Mouse (Mus musculus) ZHBTc4 (cell line): ENCODE data around the gene Ssna1.
A peak's percentile ranks its signal among the peaks of the same experiment; 100 is the strongest.

Experiments
- DNase-seq: peaks from one replicate; pipeline ENCODE4 v3.0.0-alpha.2; 2011; ENCODE audit warnings: low read depth, low spot score

Gene Ssna1

GRCm38 (mm10) chr2:25271827-25272511, at the start of gene Ssna1, which contains the start of gene Anapc2:
Gene Ssna1 (minus strand): TSS chr2:25272438.
Gene Anapc2 (plus strand): TSS chr2:25272478.
- peak; percentile 99 for DNase-seq

GRCm38 (mm10) chr2:25320084-25320483, 47.8 kb upstream of the Ssna1 start:
- DNase-seq, result no peak

DNA sequence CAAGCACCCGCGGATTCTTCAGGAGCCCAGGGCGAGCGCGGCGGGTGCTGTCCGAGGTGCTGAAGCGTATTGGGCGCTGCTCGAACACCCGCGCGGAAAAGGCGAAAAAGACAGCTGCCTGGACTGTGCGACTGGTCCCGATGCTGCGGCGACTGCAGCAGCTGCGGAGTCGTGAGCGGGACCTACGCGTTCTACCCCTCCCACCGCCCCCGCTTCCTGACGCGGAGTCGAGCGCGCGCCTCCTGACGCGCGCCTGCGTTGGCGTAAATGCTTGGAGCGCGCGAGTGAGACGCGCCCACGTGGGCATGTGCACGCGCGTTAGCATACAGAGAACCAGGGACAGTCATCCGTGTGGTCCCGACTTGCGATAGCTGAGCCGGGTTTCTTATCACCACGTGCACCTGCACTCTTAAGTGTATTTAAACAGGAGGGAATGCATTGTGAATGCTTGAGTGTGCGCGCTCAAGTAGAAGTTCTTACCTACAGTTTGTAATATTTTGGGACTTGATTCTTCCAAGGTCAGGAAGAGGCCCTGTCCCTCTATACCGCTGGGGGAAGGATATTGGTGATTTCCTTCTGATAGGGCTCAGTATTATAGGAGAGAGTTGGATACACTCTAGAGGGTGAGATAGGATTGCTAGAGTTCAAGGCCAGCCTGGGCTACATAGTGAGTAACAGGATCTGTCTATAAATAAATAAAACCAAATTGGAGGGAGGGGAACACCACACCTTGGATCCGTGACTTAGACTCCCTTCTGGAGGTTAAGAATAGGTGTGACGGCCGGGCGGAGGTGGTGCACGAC, 46.9 kb upstream of the Ssna1 start, which contains the start of gene Grin1:
Gene Grin1 (minus strand): TSS at position 217 of the 803 bp plus-strand sequence.
- peak; percentile 92 for DNase-seq

- DNase-seq, result no peak
Measured at GRCm38 (mm10) chr2:25318119-25318966, 46.1 kb upstream of the Ssna1 start.

- DNase-seq, result peak; percentile 66
Measured at GRCm38 (mm10) chr2:25311491-25311891, 39.3 kb upstream of the Ssna1 start.

- peak; percentile 45 for DNase-seq
Measured at GRCm38 (mm10) chr2:25310969-25311368, 38.7 kb upstream of the Ssna1 start.

DNA sequence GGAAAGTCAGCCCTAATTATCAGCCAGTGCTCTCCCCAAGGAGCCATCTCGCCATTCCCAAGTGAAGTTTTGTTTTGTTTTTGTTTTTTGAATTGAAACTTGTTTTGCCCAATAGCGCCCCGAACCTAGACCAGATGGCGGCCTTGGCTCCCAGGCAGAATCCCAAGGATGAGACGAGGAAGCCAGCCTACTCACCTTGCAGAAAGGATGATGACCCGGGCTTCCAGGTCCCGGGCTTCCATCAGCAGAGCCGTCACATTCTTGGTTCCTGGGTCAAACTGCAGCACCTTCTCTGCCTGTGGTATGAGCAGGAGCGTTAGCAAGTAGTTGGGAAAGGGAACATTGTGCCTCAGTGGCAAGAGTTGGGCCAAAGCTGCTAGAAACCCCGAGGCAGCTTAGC, 37.9 kb upstream of the Ssna1 start:
- DNase-seq, result no peak

GRCm38 (mm10) chr2:25305587-25306359, 33.5 kb upstream of the Ssna1 start:
- no peak for DNase-seq

DNA sequence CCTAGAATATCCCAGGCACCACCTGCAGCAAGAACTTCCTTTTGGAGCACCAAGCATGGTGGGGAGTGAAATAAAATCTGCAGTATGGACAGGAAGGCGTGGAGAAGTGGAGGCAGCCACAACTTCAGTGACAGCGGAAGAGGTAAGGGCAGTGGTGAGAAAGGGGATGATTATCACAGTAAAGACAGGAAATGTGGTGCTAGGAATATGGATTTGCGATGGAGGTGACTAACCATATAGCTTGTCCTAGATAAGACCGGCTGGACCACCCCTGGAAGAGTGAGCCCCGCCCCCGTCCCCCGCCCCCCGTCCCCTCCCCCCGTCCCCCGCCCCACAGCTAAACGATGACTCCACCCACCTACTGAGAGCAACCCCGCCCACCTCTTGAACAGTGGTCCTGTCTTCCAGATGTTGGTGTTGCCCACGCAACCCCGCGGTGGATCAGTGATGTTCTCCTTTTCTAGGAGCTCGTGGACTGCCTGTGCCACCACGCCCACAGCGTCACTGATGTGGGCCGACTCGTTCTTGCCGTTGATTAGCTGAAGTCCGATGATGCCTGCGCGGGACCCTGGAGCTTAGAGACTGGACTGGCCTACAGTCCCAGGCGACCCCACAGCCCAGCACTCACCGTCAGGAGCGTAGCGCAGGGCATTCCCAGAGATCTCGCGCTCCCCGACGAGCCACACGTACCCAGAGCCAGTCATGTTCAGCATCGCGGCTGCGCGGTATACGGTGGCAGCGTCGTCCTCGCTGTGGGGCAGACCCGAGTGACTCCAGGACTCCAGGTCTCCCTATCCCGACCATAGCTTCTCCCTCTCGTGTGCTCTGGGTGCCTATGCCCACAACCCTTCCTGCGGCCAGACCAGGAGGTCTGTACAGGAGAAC, 32.7 kb upstream of the Ssna1 start:
- DNase-seq, result peak; percentile 60

- DNase-seq, result no peak
Measured at GRCm38 (mm10) chr2:25303931-25304656, 31.9 kb upstream of the Ssna1 start.

GRCm38 (mm10) chr2:25303452-25303851, 31.2 kb upstream of the Ssna1 start:
- no peak for DNase-seq

- DNase-seq, result no peak
Measured at GRCm38 (mm10) chr2:25298046-25298445, 25.8 kb upstream of the Ssna1 start.

DNA sequence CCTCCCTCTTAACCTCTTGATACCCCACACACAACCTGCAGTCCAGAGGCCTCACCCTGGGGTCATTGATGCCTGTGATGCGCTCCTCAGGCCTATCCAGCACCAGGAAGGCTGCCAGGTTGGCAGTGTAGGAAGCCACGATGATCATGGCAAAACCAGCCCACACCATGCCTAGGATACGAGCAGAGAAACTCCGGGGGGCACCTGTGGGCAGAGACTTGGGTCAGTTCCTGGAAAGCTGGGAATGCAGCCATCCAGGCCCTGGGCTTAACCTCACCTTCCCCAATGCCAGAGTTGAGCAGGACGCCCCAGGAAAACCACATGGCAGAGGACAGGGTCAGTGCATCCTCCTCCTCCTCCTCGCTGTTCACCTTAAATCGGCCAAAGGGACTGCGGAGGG, 24.9 kb upstream of the Ssna1 start:
- DNase-seq, result no peak

- DNase-seq, result no peak
Measured at GRCm38 (mm10) chr2:25293706-25294105, 21.5 kb upstream of the Ssna1 start.

- DNase-seq, result peak; percentile 88
Measured at GRCm38 (mm10) chr2:25292856-25293255, 20.6 kb upstream of the Ssna1 start.

GRCm38 (mm10) chr2:25292054-25292544, 19.9 kb upstream of the Ssna1 start:
- DNase-seq, result peak; percentile 34

DNA sequence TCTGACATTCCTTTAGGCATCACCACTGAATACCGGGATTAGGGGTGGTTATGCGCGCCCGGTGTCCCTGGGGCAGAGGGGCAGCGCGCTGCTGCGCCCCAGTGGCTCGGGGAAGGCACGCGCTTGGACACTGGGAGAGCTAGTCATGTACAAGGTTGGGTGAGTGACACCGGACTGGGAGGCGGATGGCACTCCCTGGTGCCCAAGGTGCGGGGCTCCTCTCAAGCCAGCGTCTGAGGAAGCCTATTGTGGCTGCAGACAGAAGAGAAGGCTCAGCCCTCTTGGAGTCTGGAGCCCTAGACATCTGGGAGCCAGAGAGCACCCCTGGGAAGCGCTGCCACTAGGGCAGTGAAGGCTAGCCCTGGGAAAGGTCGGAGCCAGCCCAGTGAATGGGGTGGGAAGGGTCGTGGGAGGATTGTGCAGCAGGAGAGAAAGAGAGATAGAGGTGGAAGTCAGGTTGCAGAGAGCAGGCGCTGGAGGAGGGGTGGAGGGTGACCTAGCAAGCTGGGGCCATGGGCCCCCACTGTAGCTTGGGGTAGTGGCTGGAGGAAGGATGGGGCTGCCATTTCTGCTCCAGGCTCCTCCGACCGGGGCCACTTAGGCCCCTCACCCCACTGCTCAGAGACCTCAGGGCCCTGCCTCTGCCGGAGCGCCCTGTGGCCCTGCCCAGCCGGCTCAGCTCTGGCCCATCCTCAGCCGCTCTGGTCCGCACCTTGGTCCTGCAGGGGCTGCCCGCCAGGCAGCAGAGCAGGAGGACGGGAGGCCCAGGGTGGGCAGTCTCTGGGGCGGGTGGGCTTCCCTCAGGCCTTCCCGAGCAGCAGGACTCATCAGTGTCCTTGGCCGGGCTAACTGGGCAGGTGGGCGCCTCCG, 19.2 kb upstream of the Ssna1 start:
- no peak for DNase-seq

GRCm38 (mm10) chr2:25290816-25291130, 18.5 kb upstream of the Ssna1 start:
- peak; percentile 69 for DNase-seq
